Mouse (Mus musculus) embryonic facial prominence, embryonic 12.5 days (tissue): ENCODE data around the gene Parp8. TPM values are rescaled to one million over a fixed set of nuclear protein-coding genes. Genes with fewer than 3 reads are reported as not detected.

ENCODE experiments used
- ATAC-seq: fragments of 200-750 bp; cut with Nextera tagmentation; 2 replicates; pipeline ENCODE4 v1.8.0; 2017; ENCODE audit not compliant: insufficient number of reproducible peaks, insufficient read depth, low FRiP score, low TSS enrichment
- H3K27ac ChIP-seq: fragments of 300-500 bp; sonication (generic); 2 replicates; pipeline ENCODE4 v1.5.1; 2016; ENCODE audit warnings: mild to moderate bottlenecking
- H3K27me3 ChIP-seq: fragments of 300-500 bp; sonication (generic); 2 replicates; pipeline ENCODE4 v1.6.1; 2016; ENCODE audit warnings: mild to moderate bottlenecking, moderate library complexity
- H3K36me3 ChIP-seq: fragments of 300-500 bp; sonication (generic); 2 replicates; pipeline ENCODE4 v1.6.1; 2016; ENCODE audit warnings: mild to moderate bottlenecking
- H3K4me1 ChIP-seq: fragments of 300-500 bp; sonication (generic); 2 replicates; pipeline ENCODE4 v1.6.1; 2016
- H3K4me2 ChIP-seq: fragments of 300-500 bp; sonication (generic); replicated peaks from 2 replicates; pipeline ENCODE4 v1.6.1; 2016; ENCODE audit warnings: mild to moderate bottlenecking, moderate library complexity
- H3K4me3 ChIP-seq: fragments of 300-500 bp; sonication (generic); 2 replicates; pipeline ENCODE4 v1.5.1; 2016; ENCODE audit warnings: mild to moderate bottlenecking
- H3K9ac ChIP-seq: fragments of 300-500 bp; sonication (generic); 2 replicates; pipeline ENCODE4 v1.6.1; 2016; ENCODE audit warnings: mild to moderate bottlenecking, moderate library complexity
- H3K9me3 ChIP-seq: fragments of 300-500 bp; sonication (generic); 2 replicates; pipeline ENCODE4 v1.6.1; 2016; ENCODE audit warnings: mild to moderate bottlenecking, moderate library complexity
- WGBS: fragments of 180-500 bp; shearing (Covaris S2); methylation state at CpG from one replicate; pipeline ENCODE4 v1.1.7; 2016; 5-methylcytosine and 5-hydroxymethylcytosine counted together
- polyA plus RNA-seq: library from polyadenylated mRNA; unstranded; fragments of >200 nt; fragmentation: Nextera tagmentation; extraction: Ambion mirVana; gene quantifications from 2 replicates; pipeline ENCODE4 v1.2.1, GENCODE M21; 2016

Parp8 gene
- polyA plus RNA-seq, 1 experiment from 2014 or later = 20.8 TPM

GRCm38 (mm10) chr13:116903394-116903793 lies 121.9 kb downstream of the Parp8 start:
- H3K9me3 ChIP-seq = no peaks in the 10 kb centered on the region
- no peak overlapping the region for H3K27ac ChIP-seq
- H3K27me3 ChIP-seq = no peaks in the 10 kb centered on the region
- WGBS = 83% methylated on average over 5 of the region's 5 CpGs
- peaks cover 5% of the 10 kb centered on the region; the same call in 1 of the 2 replicates for H3K36me3 ChIP-seq
- ATAC-seq = no peak
- H3K4me2 ChIP-seq = no peak overlapping the region
- H3K9ac ChIP-seq = no peak overlapping the region
- H3K4me3 ChIP-seq = no peak overlapping the region
- no peaks in the 10 kb centered on the region for H3K4me1 ChIP-seq

- Histone ChIP-seq H3K4me1 (no peaks in the 10 kb centered on the region), H3K4me3 (no peak overlapping the region), H3K36me3 (peaks cover 11% of the 10 kb centered on the region; the same call in 1 of the 2 replicates), H3K27me3 (no peaks in the 10 kb centered on the region), H3K9ac (no peak overlapping the region), H3K4me2 (no peak overlapping the region), H3K27ac (no peak overlapping the region), H3K9me3 (no peaks in the 10 kb centered on the region)
- ATAC-seq = no peak
- WGBS = 87% methylated on average over 5 of the region's 5 CpGs
Observed at GRCm38 (mm10) chr13:116898395-116898794, 126.9 kb downstream of the Parp8 start.

- Histone ChIP-seq H3K9ac (no peak overlapping the region), H3K4me2 (no peak overlapping the region), H3K27ac (no peak overlapping the region), H3K4me1 (no peaks in the 10 kb centered on the region), H3K36me3 (peaks cover 11% of the 10 kb centered on the region; the same call in 1 of the 2 replicates), H3K9me3 (no peaks in the 10 kb centered on the region), H3K27me3 (no peaks in the 10 kb centered on the region), H3K4me3 (no peak overlapping the region)
- WGBS = 92% methylated on average over 1 of the region's 1 CpGs
- no peak for ATAC-seq
Observed at GRCm38 (mm10) chr13:116897711-116898110, 127.6 kb downstream of the Parp8 start.

GRCm38 (mm10) chr13:116884422-116884942 lies 140.9 kb downstream of the Parp8 start:
- no peak for ATAC-seq
- Histone ChIP-seq H3K9ac (no peak overlapping the region), H3K4me3 (no peak overlapping the region), H3K4me2 (no peak overlapping the region), H3K4me1 (no peaks in the 10 kb centered on the region), H3K9me3 (no peaks in the 10 kb centered on the region), H3K36me3 (0 out of 2 replicates have a peak, but pooled peaks cover 2% of the 10 kb centered on the region), H3K27me3 (no peaks in the 10 kb centered on the region), H3K27ac (no peak overlapping the region)
- 75% methylated on average over 9 of the region's 9 CpGs for WGBS

GRCm38 (mm10) chr13:116882226-116882625 lies 143.1 kb downstream of the Parp8 start:
- Histone ChIP-seq H3K4me1 (no peaks in the 10 kb centered on the region), H3K27ac (no peak overlapping the region), H3K4me3 (no peak overlapping the region), H3K9ac (no peak overlapping the region), H3K36me3 (0 out of 2 replicates have a peak, but pooled peaks cover 2% of the 10 kb centered on the region), H3K9me3 (no peaks in the 10 kb centered on the region), H3K4me2 (no peak overlapping the region), H3K27me3 (no peaks in the 10 kb centered on the region)
- no peak for ATAC-seq
- WGBS = 87% methylated on average over 7 of the region's 7 CpGs

- Histone ChIP-seq H3K4me2 (no peak overlapping the region), H3K9ac (no peak overlapping the region), H3K36me3 (0 out of 2 replicates have a peak, but pooled peaks cover 2% of the 10 kb centered on the region), H3K4me1 (no peaks in the 10 kb centered on the region), H3K9me3 (no peaks in the 10 kb centered on the region), H3K27ac (no peak overlapping the region), H3K27me3 (no peaks in the 10 kb centered on the region), H3K4me3 (no peak overlapping the region)
- WGBS = 84% methylated on average over 10 of the region's 10 CpGs
- ATAC-seq = no peak
Observed at GRCm38 (mm10) chr13:116879580-116880192, 145.7 kb downstream of the Parp8 start.

GRCm38 (mm10) chr13:116870221-116870620 lies 155.1 kb downstream of the Parp8 start:
- Histone ChIP-seq H3K36me3 (0 out of 2 replicates have a peak, but pooled peaks cover 5% of the 10 kb centered on the region), H3K27ac (no peak overlapping the region), H3K27me3 (no peaks in the 10 kb centered on the region), H3K4me3 (no peak overlapping the region), H3K9ac (no peak overlapping the region), H3K4me1 (no peaks in the 10 kb centered on the region), H3K4me2 (no peak overlapping the region), H3K9me3 (no peaks in the 10 kb centered on the region)
- ATAC-seq = no peak
- WGBS = 67% methylated on average over 1 of the region's 1 CpGs

- Histone ChIP-seq H3K9ac (no peak overlapping the region), H3K27ac (no peak overlapping the region), H3K9me3 (no peaks in the 10 kb centered on the region), H3K4me2 (no peak overlapping the region), H3K4me1 (no peaks in the 10 kb centered on the region), H3K36me3 (no peaks in the 10 kb centered on the region), H3K4me3 (no peak overlapping the region), H3K27me3 (no peaks in the 10 kb centered on the region)
- 84% methylated on average over 5 of the region's 5 CpGs for WGBS
- ATAC-seq = no peak
Observed at GRCm38 (mm10) chr13:116843937-116844336, 181.4 kb downstream of the Parp8 start.

- no peak for ATAC-seq
- Histone ChIP-seq H3K27me3 (no peaks in the 10 kb centered on the region), H3K4me1 (no peaks in the 10 kb centered on the region), H3K4me3 (no peak overlapping the region), H3K9ac (no peak overlapping the region), H3K36me3 (no peaks in the 10 kb centered on the region), H3K27ac (no peak overlapping the region), H3K4me2 (no peak overlapping the region), H3K9me3 (no peaks in the 10 kb centered on the region)
Observed at GRCm38 (mm10) chr13:116830984-116831383, 194.4 kb downstream of the Parp8 start.

- H3K9me3 ChIP-seq = no peaks in the 10 kb centered on the region
- no peak overlapping the region for H3K4me2 ChIP-seq
- H3K27ac ChIP-seq = no peak overlapping the region
- H3K4me3 ChIP-seq = no peak overlapping the region
- no peaks in the 10 kb centered on the region for H3K4me1 ChIP-seq
- no peaks in the 10 kb centered on the region for H3K36me3 ChIP-seq
- ATAC-seq = no peak
- H3K9ac ChIP-seq = no peak overlapping the region
- WGBS = 84% methylated on average over 3 of the region's 3 CpGs
- H3K27me3 ChIP-seq = no peaks in the 10 kb centered on the region
Observed at GRCm38 (mm10) chr13:116829015-116829414, 196.3 kb downstream of the Parp8 start.

- WGBS = 71% methylated on average over 1 of the region's 1 CpGs
- H3K9me3 ChIP-seq = no peaks in the 10 kb centered on the region
- no peaks in the 10 kb centered on the region for H3K4me1 ChIP-seq
- H3K9ac ChIP-seq = no peak overlapping the region
- no peak overlapping the region for H3K4me2 ChIP-seq
- H3K36me3 ChIP-seq = no peaks in the 10 kb centered on the region
- no peaks in the 10 kb centered on the region for H3K27me3 ChIP-seq
- ATAC-seq = no peak
- no peak overlapping the region for H3K27ac ChIP-seq
- no peak overlapping the region for H3K4me3 ChIP-seq
Observed at GRCm38 (mm10) chr13:116811456-116811855, 213.9 kb downstream of the Parp8 start.
